Mouse (Mus musculus): ENCODE data around the gene Dnah8.
"Not testable (repeated sequence)": the region's sequence is repeated elsewhere in the genome, so short reads cannot be mapped to it uniquely, and the experiment has no call there.

Dnah8 gene

DNA sequence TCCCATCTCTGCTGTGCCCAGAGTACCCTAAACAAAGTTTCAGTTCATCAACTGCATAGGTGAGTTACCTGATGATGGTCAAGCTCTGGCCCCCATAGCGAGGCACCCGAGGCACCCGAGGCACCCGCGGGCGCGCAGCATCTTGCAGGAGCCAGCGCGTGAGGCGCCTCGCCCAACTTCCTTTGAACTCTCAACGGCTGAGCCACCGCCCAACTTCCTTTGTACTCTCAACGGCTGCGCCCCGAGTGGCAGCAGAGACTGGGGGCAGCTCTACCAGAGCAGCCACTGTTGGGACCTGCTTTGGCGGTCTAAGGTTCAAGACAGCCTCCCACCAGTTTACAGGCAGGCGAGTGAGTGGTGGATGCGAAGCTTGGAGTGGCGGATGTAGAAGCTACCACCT, at the start of gene Dnah8:
Gene Dnah8 (plus strand): TSS at position 223 of the 400 bp plus-strand sequence.
- not testable (repeated sequence) for DNase-seq (ENCODE audit: low read depth, low spot score)

DNA sequence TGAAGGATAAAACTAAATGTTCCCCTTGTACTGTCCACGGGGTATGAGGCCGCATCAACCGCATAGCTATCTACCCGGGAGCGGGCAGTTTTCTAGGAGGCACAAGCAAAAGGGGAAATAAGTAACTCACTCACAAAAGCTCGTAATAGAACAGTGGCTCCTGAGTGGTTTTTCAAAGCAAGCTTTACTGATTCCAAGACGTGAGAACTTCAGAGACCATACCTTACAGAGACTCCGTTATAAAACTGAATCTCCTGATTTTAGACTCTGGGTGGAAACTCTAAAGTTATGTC, 49.4 kb upstream of the Dnah8 start:
- no peak for DNase-seq (ENCODE audit: low read depth, low spot score)

GRCm38 (mm10) chr17:30575121-30575904, 48.8 kb upstream of the Dnah8 start:
- DNase-seq (ENCODE audit: low read depth, low spot score), result peak; percentile 52

- peak; percentile 73 for DNase-seq (ENCODE audit: low read depth, low spot score)
These were observed 48.0 kb upstream of the Dnah8 start, which contains the start of gene Btbd9 for GRCm38 (mm10) chr17:30575941-30576773. Gene Btbd9 (minus strand): TSS chr17:30576488.

DNA sequence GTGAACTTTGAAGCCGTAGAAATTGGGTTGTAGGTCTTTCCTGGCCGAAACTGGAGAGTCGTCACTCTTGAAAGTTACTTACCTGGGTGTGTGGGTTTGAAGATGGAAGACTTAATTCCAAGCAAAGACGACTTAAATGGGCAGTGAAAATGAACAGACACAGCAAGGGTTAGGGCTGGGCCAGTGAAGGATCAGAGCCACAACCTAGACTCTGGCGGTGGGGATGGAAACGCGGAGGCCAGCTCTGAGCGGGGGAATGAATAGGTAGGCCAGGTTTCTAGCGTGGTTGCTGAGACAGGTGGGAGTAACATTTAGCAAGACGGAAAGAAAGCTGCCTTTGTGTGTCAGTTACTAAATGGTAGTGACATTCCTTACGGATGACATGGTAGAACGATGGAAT, 47.2 kb upstream of the Dnah8 start:
- no peak for DNase-seq (ENCODE audit: low read depth, low spot score)

DNA sequence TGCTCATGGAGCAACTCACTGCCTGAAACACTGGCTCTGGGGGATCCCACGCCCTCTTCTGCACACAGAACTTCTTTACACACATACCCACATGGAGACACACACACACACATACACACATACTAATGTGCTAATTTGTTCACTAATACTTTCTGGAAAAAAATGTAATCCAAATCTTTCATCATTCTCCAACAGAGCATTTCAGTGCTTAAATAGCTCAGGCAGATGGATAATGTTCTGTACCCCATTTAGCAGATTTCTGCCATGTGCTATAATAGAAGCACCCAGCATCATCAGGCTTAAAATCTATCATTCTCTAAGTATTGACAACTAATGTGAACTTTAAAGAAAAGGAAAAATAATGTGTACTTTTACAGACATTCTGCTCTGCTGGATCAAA, 43.4 kb upstream of the Dnah8 start:
- no peak for DNase-seq (ENCODE audit: low read depth, low spot score)

DNA sequence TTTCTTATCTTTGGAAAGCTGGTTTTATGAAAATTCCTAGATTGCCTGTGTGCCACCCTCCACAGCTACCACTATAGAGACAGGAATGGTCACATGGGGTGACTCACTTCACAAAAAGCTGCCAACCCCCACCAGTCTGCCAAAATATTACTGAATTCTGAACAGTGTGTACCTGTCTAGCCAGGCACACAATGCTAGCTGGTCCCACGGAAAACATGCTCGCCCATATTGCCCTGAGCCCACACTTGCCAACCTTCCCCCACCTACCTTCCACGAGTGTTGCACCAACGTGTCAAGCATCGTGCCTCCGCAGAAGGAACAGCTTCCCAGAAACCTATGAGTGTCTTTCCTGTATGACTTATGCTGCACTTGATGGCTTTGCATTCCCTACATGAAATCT, 43.0 kb upstream of the Dnah8 start:
- peak; percentile 67 for DNase-seq (ENCODE audit: low read depth, low spot score)

- no peak for DNase-seq (ENCODE audit: low read depth, low spot score)
These were observed 41.8 kb upstream of the Dnah8 start for GRCm38 (mm10) chr17:30582313-30582712.

GRCm38 (mm10) chr17:30583258-30584001, 40.7 kb upstream of the Dnah8 start:
- DNase-seq (ENCODE audit: low read depth, low spot score), result no peak

GRCm38 (mm10) chr17:30590417-30591198, 33.5 kb upstream of the Dnah8 start:
- DNase-seq (ENCODE audit: low read depth, low spot score), result peak; percentile 72

GRCm38 (mm10) chr17:30594407-30594806, 29.7 kb upstream of the Dnah8 start:
- no peak for DNase-seq (ENCODE audit: low read depth, low spot score)

- DNase-seq (ENCODE audit: low read depth, low spot score), result no peak
These were observed 29.3 kb upstream of the Dnah8 start for GRCm38 (mm10) chr17:30594846-30595245.

DNA sequence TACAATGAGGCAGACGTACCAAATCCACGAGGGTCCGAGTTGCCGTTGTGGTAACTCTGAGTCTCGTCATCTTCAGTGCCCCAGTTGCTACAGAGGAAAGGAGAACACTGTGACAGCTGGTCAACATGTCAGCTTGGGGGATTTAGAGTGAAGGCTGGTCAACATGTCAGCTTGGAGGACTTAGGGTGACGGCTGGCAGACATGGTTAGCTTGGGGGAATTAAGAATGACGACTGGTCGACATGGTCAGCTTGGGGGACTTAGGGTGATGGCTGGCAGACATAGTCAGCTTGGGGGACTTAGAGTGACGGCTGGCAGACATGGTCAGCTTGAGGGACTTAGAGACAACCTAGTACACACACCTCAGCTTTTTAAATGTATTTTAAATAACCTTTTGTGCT, 26.4 kb upstream of the Dnah8 start:
- no peak for DNase-seq (ENCODE audit: low read depth, low spot score)

DNA sequence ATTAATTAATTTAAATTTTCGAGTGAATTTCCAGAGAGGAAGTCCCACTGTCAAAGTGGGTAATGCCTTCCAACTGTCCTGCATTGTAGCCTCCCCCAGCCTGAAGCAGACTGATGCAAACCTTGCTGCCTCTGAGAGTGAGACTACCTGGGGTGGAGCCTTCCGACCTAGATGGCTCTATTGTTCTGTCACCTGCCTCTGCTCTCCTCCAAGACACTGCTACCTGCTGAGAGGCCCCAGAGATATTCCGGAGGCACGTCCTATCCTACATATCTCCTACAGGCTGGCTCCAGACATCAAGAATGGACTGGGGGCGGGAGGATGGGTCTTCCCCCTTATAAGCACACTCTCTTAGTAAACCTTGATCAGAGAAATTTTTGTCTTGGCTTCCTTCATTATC, 25.9 kb upstream of the Dnah8 start:
- no peak for DNase-seq (ENCODE audit: low read depth, low spot score)

DNA sequence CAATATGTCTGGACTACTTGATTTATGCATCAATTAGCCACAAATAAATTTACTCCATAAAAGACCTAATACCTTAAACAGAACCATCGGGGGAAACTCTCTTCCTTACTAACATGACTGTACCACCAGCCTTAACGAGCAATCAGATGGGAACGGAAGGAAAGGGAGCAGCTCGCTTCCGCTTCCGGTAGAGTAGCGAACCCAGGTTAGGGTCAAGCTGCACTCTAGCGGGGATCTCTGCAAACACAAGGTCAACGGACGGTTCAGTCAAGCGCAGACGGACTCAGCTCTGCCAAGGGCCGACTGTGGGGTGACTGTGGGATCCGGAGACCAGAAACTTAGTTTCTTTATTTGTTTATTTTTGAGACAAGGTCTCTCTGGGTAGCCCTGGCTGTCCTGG, 22.0 kb upstream of the Dnah8 start:
- DNase-seq (ENCODE audit: low read depth, low spot score), result no peak

GRCm38 (mm10) chr17:30604296-30604695, 19.9 kb upstream of the Dnah8 start:
- no peak for DNase-seq (ENCODE audit: low read depth, low spot score)

DNA sequence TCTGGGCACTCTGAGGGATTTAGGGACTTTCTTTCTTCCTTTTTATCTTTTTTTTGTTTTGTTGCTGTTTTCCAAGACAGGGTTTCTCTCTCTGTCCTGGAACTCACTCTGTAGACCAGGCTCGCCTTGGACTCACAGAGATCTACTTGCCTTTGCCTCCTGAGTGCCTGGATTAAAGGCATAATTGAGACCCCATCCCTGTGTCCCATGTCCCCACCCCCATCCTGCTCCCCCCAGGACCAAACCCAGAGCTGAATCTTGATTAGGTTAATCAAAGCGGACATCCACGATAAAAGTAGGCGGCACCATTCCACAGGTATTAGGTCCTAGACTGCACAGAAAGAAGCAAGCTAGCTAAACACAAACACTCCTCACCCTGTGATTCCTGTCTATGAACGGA, 19.2 kb upstream of the Dnah8 start:
- DNase-seq (ENCODE audit: low read depth, low spot score), result no peak

DNA sequence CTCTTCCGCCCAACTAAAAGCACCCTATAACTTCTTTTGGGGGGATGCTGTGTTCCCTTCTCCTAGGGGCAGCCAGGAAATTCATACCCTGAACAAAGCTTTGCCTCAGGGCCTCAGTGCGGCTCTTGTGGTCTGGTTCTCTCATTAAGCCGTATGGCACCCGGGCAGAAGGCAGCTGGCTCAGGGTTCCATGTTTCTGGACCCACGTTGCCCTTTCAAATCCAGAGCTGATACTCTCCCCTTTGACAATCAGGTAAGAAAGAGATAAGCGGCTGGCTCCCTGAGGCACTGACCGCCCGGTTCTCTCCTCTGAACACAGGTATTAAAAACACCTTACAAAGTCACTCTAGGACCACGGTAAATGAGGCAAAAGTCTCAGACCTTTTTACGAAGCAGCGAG, 17.9 kb upstream of the Dnah8 start:
- no peak for DNase-seq (ENCODE audit: low read depth, low spot score)

GRCm38 (mm10) chr17:30606634-30607081, 17.5 kb upstream of the Dnah8 start:
- DNase-seq (ENCODE audit: low read depth, low spot score), result no peak

- DNase-seq (ENCODE audit: low read depth, low spot score), result no peak
These were observed 16.8 kb upstream of the Dnah8 start for GRCm38 (mm10) chr17:30607330-30607729.

GRCm38 (mm10) chr17:30607909-30608495, 16.2 kb upstream of the Dnah8 start:
- DNase-seq (ENCODE audit: low read depth, low spot score), result no peak
